Mouse (Mus musculus) Muller cell, postnatal 12 days (primary cell): ENCODE data around the gene Palld.
A peak's percentile ranks its signal among the peaks of the same experiment; 100 is the strongest.

Experiments
- DNase-seq: peaks from one replicate; pipeline ENCODE4 v3.0.0-alpha.2; 2015; ENCODE audit errors: inconsistent ontology term

The Palld gene

GRCm38 (mm10) chr8:61686340-61686739 lies 216.2 kb downstream of the Palld start:
- no peak for DNase-seq

DNA sequence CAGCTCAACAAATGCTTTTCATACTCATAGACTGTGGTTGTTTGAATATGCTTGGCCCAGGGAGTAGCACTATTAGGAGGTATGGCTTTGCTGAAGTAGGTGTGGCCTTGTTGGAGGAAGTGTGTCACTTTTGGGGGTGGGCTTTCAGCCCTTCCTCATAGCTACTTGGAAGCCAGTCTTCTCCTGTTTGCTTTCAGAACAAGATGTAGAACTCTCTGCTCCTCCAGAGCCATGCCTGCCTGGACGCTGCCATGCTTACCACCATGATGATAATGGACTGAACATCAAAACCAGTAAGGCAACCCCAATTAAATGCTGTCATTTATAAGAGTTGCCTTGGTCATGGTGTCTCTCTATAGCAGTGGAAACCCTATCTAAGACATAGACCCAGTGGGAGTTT lies 217.2 kb downstream of the Palld start:
- DNase-seq = no peak

DNA sequence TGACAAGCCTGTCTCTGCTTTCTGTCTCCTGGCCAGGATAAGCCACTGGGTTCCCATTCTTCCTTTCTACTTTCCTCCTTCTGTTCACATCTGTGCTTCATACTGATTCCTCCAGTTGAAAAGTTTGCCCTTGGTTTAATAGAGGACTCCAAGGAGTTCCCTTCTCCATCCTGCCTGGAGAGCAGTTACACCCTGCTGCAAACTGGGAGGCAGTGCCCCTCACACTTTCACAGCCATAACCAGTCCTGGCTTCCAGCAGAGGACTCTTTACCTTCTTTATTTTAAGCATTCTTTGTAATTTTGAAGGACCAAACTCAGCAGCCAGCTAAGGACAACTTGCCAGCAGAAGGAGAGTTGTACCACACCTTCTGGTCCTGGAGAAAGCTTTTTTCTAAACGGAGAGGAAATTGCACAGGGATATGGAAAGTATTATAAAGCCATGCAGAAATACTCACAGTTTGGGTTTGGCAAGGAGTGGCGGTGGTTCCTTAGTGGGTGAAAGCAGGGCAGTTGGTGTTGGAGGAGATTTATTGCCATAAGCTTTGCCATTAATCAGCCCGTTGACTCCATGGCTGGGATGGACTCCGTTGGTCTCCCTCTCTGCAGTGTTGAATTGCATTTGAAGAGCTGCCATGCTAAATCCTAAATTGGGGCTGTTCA lies 218.1 kb downstream of the Palld start:
- DNase-seq = no peak

DNA sequence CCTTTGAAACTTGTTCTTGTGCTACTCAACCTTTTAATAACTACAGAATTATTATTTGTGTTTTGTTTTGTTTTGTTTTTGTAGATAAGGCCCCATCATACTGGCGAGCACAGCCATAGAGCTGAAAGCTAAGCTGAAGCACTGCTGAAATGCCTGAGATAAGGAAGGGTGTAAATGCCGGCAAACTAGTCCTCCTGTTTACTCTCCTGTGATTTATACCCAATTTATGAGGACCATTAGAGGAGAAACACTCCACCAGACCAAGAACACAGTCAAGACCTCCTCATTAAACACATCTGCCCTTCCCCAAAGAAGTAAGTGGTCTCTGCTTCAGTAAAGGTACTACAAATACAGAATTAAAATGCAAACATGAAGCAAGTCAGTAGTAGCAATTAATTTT lies 219.6 kb downstream of the Palld start:
- DNase-seq = no peak

DNA sequence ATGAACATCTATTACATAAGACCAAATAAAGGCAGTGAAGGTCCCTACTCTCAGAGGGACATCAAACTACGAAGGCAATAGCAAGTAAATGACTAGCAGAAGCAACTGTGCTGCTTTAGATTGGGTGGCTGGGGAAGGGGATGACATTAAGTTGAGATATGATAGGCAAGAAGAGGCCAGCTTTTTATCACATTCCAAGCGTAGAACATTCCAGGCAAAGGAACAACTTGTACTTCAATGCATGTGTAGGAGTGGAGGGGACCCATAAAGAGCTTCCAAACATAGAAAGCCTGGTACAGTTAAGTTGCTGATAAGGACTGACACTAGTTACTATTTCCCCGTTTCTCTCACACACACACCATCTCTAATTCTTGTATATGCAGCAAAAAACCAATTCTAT lies 221.3 kb downstream of the Palld start:
- no peak for DNase-seq

- no peak for DNase-seq
Observed at GRCm38 (mm10) chr8:61677227-61677626, 225.3 kb downstream of the Palld start.

DNA sequence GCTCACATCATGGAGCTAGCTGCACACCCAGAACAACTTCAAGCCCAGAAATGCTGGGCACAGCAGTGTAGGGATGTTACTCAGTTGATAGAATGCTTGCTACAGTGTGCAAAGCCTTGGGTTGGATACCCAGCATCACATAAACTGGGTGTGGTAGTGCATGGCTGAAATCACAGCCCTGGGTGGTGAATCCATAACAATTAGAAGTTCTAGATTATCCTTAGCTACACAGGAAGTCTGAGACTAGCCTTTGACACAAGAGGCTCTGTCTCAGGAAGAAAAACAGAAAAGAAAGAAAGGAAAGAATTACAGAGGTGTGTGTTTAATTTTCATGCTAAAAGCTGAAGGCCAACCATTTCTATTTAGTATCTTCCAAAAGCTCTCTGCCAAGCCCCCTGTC lies 231.3 kb downstream of the Palld start:
- DNase-seq = no peak

DNA sequence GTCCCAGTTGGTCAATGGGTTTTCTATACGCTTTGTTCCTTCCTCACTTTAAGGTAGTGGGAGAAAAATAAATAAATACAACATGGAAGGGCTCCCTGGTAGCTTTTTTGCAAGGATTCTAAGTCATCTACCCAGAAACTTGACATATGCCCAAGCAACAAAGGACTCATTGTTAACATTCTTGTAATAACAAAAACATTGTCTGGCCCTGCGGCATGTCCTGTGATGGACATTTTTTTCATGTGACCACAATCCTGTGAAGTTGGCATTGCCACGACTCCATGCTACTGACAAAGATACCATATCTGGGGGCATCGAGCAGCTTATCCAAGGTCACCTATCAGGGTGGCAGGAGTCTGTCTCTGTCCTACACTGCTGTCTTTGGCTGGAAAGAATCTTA lies 232.1 kb downstream of the Palld start:
- peak; percentile 60 for DNase-seq

GRCm38 (mm10) chr8:61666919-61667318 lies 235.6 kb downstream of the Palld start:
- DNase-seq = no peak

GRCm38 (mm10) chr8:61665021-61665420 lies 237.5 kb downstream of the Palld start:
- no peak for DNase-seq

DNA sequence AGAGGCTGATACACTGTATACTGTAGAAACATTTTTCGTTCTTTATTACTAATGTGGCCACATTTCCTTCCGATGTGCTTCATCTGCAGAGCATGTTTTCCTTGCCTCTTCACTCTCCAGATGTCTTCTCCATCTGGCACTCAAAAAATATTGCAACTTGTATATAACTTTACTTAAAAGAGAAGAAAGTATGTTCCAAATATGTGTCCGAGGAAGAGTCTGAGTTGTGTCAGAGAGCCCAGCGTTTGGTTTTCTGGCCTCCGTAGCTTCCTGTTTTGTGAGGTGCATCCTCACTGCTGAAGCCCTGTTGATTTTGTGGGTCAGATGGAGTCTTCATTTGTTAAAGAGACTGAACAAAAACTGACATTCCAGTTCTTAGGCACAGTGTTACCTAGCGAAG lies 238.3 kb downstream of the Palld start:
- no peak for DNase-seq

GRCm38 (mm10) chr8:61662829-61663228 lies 239.7 kb downstream of the Palld start:
- peak; percentile 35 for DNase-seq

DNA sequence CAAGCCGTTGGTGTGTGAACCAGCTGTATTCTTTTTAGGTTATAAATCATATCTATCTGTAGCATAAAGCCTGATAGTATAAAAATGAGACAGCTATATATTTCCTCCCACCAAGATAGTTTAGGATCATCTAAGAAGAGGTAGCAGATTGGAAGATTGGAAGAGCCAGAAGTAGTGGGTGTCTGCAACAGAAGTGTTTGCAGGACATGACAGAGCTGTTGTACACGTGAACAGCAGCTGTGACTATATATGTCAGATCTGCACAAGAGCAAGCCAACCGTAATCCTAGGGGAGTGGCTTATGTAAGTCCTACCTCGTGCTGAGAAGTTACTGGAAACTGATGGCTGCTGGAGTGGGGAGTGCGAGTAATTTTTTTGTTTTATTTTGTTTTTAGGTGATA lies 240.9 kb downstream of the Palld start:
- DNase-seq = no peak

GRCm38 (mm10) chr8:61660961-61661360 lies 241.5 kb downstream of the Palld start:
- no peak for DNase-seq

- DNase-seq = peak; percentile 30
Observed at GRCm38 (mm10) chr8:61651955-61652354, 250.5 kb downstream of the Palld start.

DNA sequence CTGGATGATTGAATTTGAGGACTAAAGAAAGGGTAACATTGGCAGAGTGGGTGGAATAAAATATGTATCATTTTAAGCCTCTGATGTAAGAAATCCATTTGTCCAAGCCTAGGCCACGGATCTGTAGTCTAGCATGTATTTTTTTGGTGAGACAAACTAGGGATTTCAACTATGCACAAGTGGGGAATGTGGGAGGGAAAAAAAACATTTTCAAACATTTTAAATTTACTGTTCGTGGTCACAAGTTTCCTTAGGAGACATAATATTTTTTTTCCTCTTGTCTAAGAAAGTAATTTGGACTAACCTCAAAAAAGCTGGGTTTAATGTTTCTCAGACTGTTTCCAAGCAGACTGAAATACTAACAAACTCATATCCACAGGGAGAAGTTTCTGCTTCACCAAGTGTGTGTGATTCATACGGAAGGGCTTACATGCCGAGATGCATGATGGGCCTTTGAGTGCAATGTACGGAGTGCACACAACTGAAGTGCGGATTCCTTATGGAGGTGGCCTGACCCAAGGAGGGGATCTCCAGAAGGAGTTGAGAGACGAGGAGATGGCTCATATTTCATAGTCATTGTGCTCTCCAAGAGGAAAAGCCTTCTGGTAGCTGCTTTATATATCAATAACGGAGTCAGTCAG lies 256.2 kb downstream of the Palld start:
- no peak for DNase-seq

DNA sequence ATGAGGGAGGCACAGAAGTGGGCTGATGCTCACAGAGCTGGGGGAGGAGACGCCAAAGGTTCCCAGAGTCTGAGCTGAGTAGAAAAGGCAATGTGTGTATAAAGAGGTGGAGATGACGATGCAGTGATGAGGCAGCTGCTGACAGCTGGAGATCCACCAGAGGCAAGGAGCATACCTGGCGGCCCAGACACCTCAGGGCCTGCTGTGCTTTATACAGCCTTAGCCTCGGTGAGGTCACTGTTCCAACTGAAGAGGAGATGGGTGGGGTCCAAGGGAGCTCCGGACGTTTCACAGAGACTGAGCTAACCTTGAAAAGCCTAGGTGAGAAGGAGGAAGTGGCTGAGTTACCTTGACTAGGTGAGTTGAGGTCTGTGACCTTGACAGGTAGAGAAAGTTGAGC lies 256.8 kb downstream of the Palld start:
- DNase-seq = no peak

DNA sequence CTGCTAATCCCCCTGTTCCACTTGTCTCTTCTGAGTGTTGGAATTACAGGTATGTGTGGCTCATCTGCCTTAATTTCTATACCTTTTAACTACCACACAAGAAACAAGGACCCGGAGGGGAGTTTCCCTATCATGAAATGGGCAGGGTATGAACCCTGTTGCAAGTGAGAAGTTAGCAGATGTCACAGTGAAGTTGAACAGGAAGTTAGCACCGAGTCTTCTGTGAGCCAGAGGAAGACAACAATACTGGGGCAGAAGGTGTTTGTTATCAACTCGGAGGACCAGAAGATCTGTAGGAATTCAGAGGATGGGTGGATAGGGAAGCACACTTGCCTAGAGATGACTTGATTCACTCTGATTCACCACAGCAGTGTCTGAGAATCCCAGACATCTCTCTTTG lies 259.3 kb downstream of the Palld start:
- no peak for DNase-seq

DNA sequence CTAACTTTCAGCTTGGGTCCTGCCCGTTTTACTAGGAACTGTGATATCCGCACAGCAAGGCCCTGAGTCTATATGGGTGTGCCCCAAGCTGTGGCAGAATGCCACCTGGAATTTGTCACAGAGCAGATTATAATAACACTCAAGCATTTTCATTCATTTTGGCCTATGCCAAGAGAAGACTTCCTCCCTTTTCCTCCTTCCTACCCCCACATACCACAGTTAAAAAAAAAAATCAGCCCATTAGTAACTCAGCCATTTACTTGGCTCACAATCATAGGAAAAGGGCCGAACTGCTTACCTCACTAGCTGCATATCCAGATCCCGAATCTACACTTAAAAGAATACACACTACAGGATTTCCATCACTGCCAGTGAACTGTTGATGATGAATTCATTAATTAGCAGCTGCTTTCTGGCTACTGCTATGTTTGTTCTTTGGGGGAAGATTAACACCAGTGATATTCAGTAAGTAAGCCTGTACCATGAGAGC lies 260.1 kb downstream of the Palld start:
- DNase-seq = peak; percentile 70

DNA sequence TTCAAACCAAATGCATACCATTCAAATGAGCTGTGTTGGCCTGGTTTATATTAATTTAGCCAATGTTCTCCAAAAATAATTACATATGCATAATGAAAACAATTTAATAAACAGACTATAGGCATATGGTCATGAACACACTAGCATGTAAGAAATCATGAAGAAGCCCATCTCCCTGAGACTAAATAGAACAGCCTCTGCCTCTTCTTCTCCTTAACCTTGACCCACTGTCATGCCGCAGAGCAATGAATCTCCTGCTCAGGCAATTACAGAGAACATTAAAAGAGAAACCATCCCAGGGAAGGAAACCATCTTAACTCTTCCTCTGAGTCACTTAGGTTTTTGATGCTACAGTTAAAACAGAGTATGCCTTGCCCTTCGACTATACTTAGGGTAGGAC lies 262.9 kb downstream of the Palld start:
- DNase-seq = no peak

DNA sequence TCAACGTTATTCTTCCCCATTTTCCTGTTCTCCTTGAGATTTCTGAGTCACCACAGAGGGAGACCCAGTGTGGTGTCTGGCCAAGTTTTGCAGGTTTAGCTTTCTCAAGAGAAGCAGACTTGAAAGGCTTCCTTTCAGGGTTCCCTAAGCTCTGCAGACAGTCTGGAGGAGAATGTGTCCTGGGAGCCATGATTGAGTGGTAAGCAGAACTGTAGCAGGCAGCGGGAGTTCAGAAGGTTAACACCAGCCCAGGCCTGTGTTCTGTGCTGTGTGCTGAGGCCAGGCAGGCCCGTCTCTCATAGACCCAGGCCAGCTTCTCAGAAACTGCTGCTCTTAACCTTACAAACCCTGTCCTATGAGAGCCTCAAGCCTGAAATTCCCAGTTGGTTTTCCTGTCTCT lies 263.5 kb downstream of the Palld start:
- no peak for DNase-seq

DNA sequence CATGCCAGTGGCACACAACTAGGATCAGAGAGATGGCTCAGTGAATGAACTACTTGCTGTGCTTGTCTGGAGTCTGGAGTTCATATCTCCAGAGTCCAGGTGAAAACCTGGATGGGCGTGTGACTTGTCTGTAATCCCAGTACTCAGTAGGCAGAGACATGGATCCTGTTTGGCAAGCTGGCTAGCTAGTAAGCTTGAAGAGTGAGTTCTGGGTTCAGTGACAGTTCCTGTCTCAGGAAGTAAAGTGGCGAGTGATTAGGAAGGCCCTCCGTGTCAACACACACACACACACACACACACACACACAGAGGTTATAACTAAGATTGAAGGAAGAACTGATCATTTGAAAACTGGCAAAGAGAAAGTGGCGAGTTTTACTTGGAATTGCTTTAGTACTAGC lies 264.8 kb downstream of the Palld start:
- DNase-seq = no peak

DNA sequence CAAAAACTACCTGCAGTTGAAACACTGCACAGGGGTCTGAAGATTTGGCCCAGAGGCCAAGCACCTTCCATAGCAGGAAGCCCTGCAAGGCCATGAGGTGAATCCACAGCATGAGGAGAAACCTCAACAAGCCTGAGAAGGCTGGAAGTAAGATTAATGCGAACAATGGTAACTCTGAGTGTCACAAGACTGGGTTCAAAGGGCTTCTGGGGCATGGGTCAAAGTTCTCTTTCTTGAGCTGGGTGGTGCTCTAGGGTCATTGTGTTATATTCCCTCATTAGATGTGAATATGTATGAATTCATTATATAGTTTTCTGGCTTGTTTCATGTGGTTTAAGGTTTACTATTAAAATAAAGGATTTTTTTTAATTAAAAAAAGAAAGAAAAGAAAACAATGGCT lies 267.7 kb downstream of the Palld start:
- DNase-seq = no peak

DNA sequence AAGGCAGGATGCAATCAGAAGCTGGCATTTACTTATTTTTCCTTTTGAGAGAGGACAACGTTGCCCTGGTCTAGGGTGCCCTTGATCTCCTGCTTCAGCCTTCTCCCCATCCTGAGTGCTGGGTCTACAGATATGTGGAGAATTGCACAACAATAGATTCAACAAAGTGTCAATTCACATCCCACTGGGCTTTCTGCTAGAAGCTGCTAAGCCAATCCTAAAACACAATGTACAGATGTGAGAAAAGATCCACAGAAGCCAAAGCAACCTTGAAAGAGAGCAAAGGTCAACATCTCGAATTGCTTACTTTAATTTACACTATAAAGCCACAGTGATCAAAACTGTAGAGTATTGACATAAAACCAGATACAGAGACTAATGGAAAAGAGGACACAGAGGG lies 270.2 kb downstream of the Palld start:
- DNase-seq = no peak
